Mouse (Mus musculus): ENCODE results near the gene Bard1.

- peak; percentile 88 for TF ChIP-seq ZNF384 (IDR thresholded peaks at IDR 0.05; ENCODE audit: low read depth, low read length)
- no peak for TF ChIP-seq USF1 (IDR thresholded peaks at IDR 0.05; ENCODE audit: low read depth, low read length)
- TF ChIP-seq CTCF (IDR thresholded peaks at IDR 0.05 in 2 of 3, conservative IDR thresholded peaks at IDR 0.05 in 1 of 3; ENCODE audit: control insufficient read depth in 1 of 3, insufficient read depth in 1 of 3, low read depth in 2 of 3, low read length in 3 of 3, poor library complexity in 1 of 3, severe bottlenecking in 1 of 3) = no peak
- no peak for TF ChIP-seq ZC3H11A (IDR thresholded peaks at IDR 0.05; ENCODE audit: low read depth, low read length)
- no peak for TF ChIP-seq RAD21 (IDR thresholded peaks at IDR 0.05; ENCODE audit: low read depth, low read length)
Measured at GRCm38 (mm10) chr1:71103174-71103864, 373 bp upstream of the Bard1 start.

Data from MEL (cell line).